Mouse (Mus musculus) frontal cortex, adult (tissue): Measurements from ENCODE around the gene Asb4.

Experiments used
- ATAC-seq: cut with Nextera tagmentation; 2 replicates; pipeline ENCODE4 v1.9.2; 2017; ENCODE audit warnings: mild to moderate bottlenecking, moderate library complexity, mixed read lengths; ENCODE audit not compliant: low TSS enrichment

The Asb4 gene

GRCm38 (mm10) chr6:5444331-5444898 is 61.2 kb downstream of the Asb4 start:
- no peak for ATAC-seq

- no peak for ATAC-seq
These were observed 63.8 kb downstream of the Asb4 start for GRCm38 (mm10) chr6:5447013-5447412.

- ATAC-seq, result peak; percentile 48; the same call in 1 of the 2 replicates
These were observed 64.4 kb downstream of the Asb4 start for GRCm38 (mm10) chr6:5447546-5447945.

- ATAC-seq, result no peak
These were observed 65.2 kb downstream of the Asb4 start for GRCm38 (mm10) chr6:5448396-5448795.

GRCm38 (mm10) chr6:5449878-5450277 is 66.7 kb downstream of the Asb4 start:
- ATAC-seq, result no peak

- ATAC-seq, result no peak
These were observed 72.7 kb downstream of the Asb4 start for GRCm38 (mm10) chr6:5455836-5456235.

GRCm38 (mm10) chr6:5470480-5471318 is 87.5 kb downstream of the Asb4 start:
- ATAC-seq, result no peak

GRCm38 (mm10) chr6:5472692-5473091 is 89.5 kb downstream of the Asb4 start:
- no peak for ATAC-seq

GRCm38 (mm10) chr6:5474021-5474420 is 90.8 kb downstream of the Asb4 start:
- ATAC-seq, result no peak

GRCm38 (mm10) chr6:5481066-5481465 is 97.9 kb downstream of the Asb4 start:
- ATAC-seq, result no peak

- ATAC-seq, result no peak
These were observed 99.1 kb downstream of the Asb4 start for GRCm38 (mm10) chr6:5482270-5482783.
